Mouse (Mus musculus): ENCODE results near the gene Elf5. TPM values are rescaled to one million over a fixed set of nuclear protein-coding genes. Genes with fewer than 3 reads are reported as not detected.
A peak's percentile ranks its signal among the peaks of the same experiment; 100 is the strongest.

The Elf5 gene
- total RNA-seq, 2 experiments from 2014 or later = 2.3 TPM

GRCm38 (mm10) chr2:103432695-103433275 lies 21.3 kb downstream of the Elf5 start:
- no peak for DNase-seq (ENCODE audit: low spot score in 2 of 2)

GRCm38 (mm10) chr2:103435110-103435509 lies 23.6 kb downstream of the Elf5 start:
- DNase-seq (ENCODE audit: low spot score in 2 of 2) = peak in 1 of 2 experiments; percentile 33

- no peak for DNase-seq (ENCODE audit: low spot score in 2 of 2)
These were observed 25.0 kb downstream of the Elf5 start for GRCm38 (mm10) chr2:103436534-103436933.

- DNase-seq (ENCODE audit: low spot score in 2 of 2) = no peak
These were observed 27.7 kb downstream of the Elf5 start for GRCm38 (mm10) chr2:103439071-103439622.

GRCm38 (mm10) chr2:103439710-103440109 lies 28.2 kb downstream of the Elf5 start:
- DNase-seq (ENCODE audit: low spot score in 2 of 2) = peak; percentile 86 to 88

GRCm38 (mm10) chr2:103445776-103446175 lies 34.3 kb downstream of the Elf5 start:
- peak; percentile 45 to 55 for DNase-seq (ENCODE audit: low spot score in 2 of 2)

- DNase-seq (ENCODE audit: low spot score in 2 of 2) = no peak
These were observed 34.8 kb downstream of the Elf5 start for GRCm38 (mm10) chr2:103446326-103446725.

GRCm38 (mm10) chr2:103448947-103449560 lies 37.6 kb downstream of the Elf5 start:
- no peak for DNase-seq (ENCODE audit: low spot score in 2 of 2)

GRCm38 (mm10) chr2:103449813-103450212 lies 38.3 kb downstream of the Elf5 start:
- DNase-seq (ENCODE audit: low spot score in 2 of 2) = no peak

GRCm38 (mm10) chr2:103450267-103450666 lies 38.8 kb downstream of the Elf5 start:
- no peak for DNase-seq (ENCODE audit: low spot score in 2 of 2)

- no peak for DNase-seq (ENCODE audit: low spot score in 2 of 2)
These were observed 41.1 kb downstream of the Elf5 start for GRCm38 (mm10) chr2:103452550-103452949.

- DNase-seq (ENCODE audit: low spot score in 2 of 2) = no peak
These were observed 44.3 kb downstream of the Elf5 start for GRCm38 (mm10) chr2:103455748-103456147.

- peak; percentile 91 to 92 for DNase-seq (ENCODE audit: low spot score in 2 of 2)
These were observed 45.2 kb downstream of the Elf5 start for GRCm38 (mm10) chr2:103456646-103457045.

GRCm38 (mm10) chr2:103457048-103457447 lies 45.6 kb downstream of the Elf5 start:
- no peak for DNase-seq (ENCODE audit: low spot score in 2 of 2)

GRCm38 (mm10) chr2:103457628-103458027 lies 46.1 kb downstream of the Elf5 start:
- DNase-seq (ENCODE audit: low spot score in 2 of 2) = peak; percentile 54 to 65

- no peak for DNase-seq (ENCODE audit: low spot score in 2 of 2)
These were observed 47.6 kb downstream of the Elf5 start for GRCm38 (mm10) chr2:103459069-103459468.

GRCm38 (mm10) chr2:103461210-103461609 lies 49.7 kb downstream of the Elf5 start:
- DNase-seq (ENCODE audit: low spot score in 2 of 2) = no peak

- DNase-seq (ENCODE audit: low spot score in 2 of 2) = no peak
These were observed 50.3 kb downstream of the Elf5 start for GRCm38 (mm10) chr2:103461743-103462142.

- DNase-seq (ENCODE audit: low spot score in 2 of 2) = no peak
These were observed 51.3 kb downstream of the Elf5 start for GRCm38 (mm10) chr2:103462746-103463145.

- DNase-seq (ENCODE audit: low spot score in 2 of 2) = no peak
These were observed 53.0 kb downstream of the Elf5 start for GRCm38 (mm10) chr2:103464524-103464923.

- DNase-seq (ENCODE audit: low spot score in 2 of 2) = no peak
These were observed 53.9 kb downstream of the Elf5 start for GRCm38 (mm10) chr2:103465429-103465828.

- no peak for DNase-seq (ENCODE audit: low spot score in 2 of 2)
These were observed 54.8 kb downstream of the Elf5 start for GRCm38 (mm10) chr2:103466272-103466671.
